Mouse (Mus musculus) heart, postnatal 0 days (tissue): ENCODE data around the gene Il17re.

Experiments used
- CTCF ChIP-seq: IDR thresholded peaks from 2 replicates; pipeline ENCODE4 v1.5.1; 2016; ENCODE audit warnings: antibody characterized with exemption, control low read depth, low read depth
- EP300 ChIP-seq: IDR thresholded peaks from 2 replicates; pipeline ENCODE4 v1.6.1; 2016; ENCODE audit warnings: antibody characterized with exemption, low read depth

DNA sequence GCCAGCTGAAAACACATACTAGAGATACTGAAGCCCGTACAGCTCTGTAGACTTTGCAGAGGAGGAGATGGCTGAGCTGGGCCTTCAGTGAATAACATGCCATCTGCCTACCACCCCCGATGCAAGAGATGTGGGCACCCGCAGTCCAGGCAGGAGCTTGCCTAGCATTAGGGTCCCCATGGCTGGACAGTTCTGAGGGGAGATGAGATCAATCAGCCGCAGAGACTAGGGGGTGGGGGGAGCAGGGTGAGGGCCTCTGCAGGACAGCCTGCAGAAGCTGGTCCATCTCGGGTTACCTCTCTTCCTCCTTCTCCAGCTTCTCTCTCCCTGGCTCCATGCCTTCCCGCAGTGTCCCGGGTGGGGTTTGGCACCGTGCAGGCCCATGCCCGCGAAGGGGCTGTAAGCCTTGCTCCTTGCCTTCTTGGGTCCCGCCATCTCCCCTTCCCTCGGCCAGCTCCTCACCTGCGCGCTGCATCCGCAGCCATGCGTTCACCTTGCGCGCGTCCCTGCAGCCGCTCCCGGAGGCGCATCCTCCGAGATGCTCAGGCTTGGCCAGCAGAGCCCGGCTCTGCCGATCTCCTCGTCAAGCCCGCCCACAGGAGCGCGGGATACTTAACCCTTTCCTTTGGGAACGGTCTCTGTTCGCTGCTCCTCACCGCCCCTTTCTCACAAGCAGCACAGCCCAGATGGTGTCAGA, 43.3 kb downstream of the Il17re start, which contains the start of gene Prrt3:
- TF ChIP-seq CTCF (no peak), EP300 (no peak)
